ENCODE assay signal across 13 mouse cellular contexts in the genomic region with DNA sequence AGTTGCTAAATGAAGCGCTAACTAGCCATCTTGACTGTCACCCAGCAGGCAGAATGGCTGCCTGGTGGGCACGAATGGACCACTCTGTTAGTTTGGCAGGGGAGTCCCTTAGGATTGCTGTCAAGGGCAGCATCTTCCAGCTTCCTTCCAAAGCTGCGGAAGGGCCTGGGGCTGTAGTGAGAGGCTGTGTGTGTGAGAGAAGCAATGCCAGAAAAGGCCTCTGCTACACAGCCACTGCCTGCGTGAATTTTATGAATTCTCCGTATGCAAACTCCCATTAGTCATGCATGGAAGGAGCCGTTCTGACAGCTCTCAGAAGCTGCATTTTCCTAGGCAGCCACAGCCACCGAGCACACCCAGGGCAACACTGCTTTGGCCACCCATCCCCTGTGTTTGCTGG.
DNase-seq lines count a peak whose midpoint lies in the region; ATAC-seq and TF ChIP-seq lines count a peak whose summit lies in the region.
"Had no signal": no experiment of that assay in that cellular context is flagged by ENCODE, and none has a peak within 500 bp of the region (broad histone marks: within the 10 kb centered on the region; RNA-seq: fewer than 3 reads in every experiment).

No protein-coding gene starts in this region.

- no peaks in the 10 kb centered on the region for H3K9me3 ChIP-seq in forebrain, embryonic 12.5 days
- H3K9me3 ChIP-seq in forebrain, embryonic 11.5 days (ENCODE audit: control insufficient read depth, low read length): no peaks in the 10 kb centered on the region
- no peaks in the 10 kb centered on the region for H3K9me3 ChIP-seq in forebrain, postnatal 0 days (ENCODE audit: low read length)
- H3K9me3 ChIP-seq in midbrain, embryonic 15.5 days: no peaks in the 10 kb centered on the region
- H3K9me3 ChIP-seq: heart, embryonic 13.5 days; liver, embryonic 13.5 days had no signal

- TF ChIP-seq CTCF in forebrain, postnatal 0 days (IDR thresholded peaks at IDR 0.05; ENCODE audit: low read depth): no peak

- H3K36me3 ChIP-seq in forebrain, embryonic 12.5 days (replicated peaks): no peaks in the 10 kb centered on the region
- H3K36me3 ChIP-seq in forebrain, embryonic 11.5 days (ENCODE audit: control insufficient read depth, insufficient read depth, low read length): no peaks in the 10 kb centered on the region
- H3K36me3 ChIP-seq in forebrain, postnatal 0 days (ENCODE audit: insufficient read depth): no peaks in the 10 kb centered on the region
- no peaks in the 10 kb centered on the region for H3K36me3 ChIP-seq in midbrain, embryonic 15.5 days (replicated peaks)
- H3K36me3 ChIP-seq: liver, embryonic 13.5 days had no signal

- no peak overlapping the region for H3K4me2 ChIP-seq in forebrain, embryonic 12.5 days
- no peak overlapping the region for H3K4me2 ChIP-seq in forebrain, embryonic 11.5 days (ENCODE audit: low read depth, low read length, severe bottlenecking)
- H3K4me2 ChIP-seq in forebrain, postnatal 0 days (ENCODE audit: low read depth): peak overlapping the region; percentile 19
- peak overlapping the region; percentile 5; the same call in 1 of the 2 replicates for H3K4me2 ChIP-seq in midbrain, embryonic 15.5 days
- H3K4me2 ChIP-seq: heart, embryonic 13.5 days; liver, embryonic 13.5 days had no signal

- peak; percentile 59; the same call in 1 of the 2 replicates for ATAC-seq in forebrain, embryonic 12.5 days (ENCODE audit: low FRiP score)
- ATAC-seq in forebrain, embryonic 11.5 days (replicated peaks; ENCODE audit: low FRiP score): no peak
- ATAC-seq in forebrain, postnatal 0 days: peak; percentile 87
- ATAC-seq in midbrain, embryonic 15.5 days (replicated peaks): peak; percentile 68
- ATAC-seq: inflammation-experienced regulatory T-cells, adult 6 months had no signal

- no peak overlapping the region for H3K4me3 ChIP-seq in forebrain, embryonic 12.5 days (replicated peaks)
- H3K4me3 ChIP-seq in forebrain, embryonic 11.5 days (ENCODE audit: low read depth, low read length): no peak overlapping the region
- H3K4me3 ChIP-seq in forebrain, postnatal 0 days (ENCODE audit: low read depth, low read length): no peak overlapping the region
- H3K4me3 ChIP-seq in midbrain, embryonic 15.5 days: no peak overlapping the region
- H3K4me3 ChIP-seq: heart, embryonic 13.5 days; liver, embryonic 13.5 days had no signal

- peak overlapping the region; percentile 75 for H3K27ac ChIP-seq in forebrain, embryonic 12.5 days
- no peak overlapping the region for H3K27ac ChIP-seq in forebrain, embryonic 11.5 days (ENCODE audit: low read depth, low read length)
- peak overlapping the region; percentile 75 for H3K27ac ChIP-seq in forebrain, postnatal 0 days (ENCODE audit: low read depth, low read length)
- H3K27ac ChIP-seq in midbrain, embryonic 15.5 days: peak overlapping the region; percentile 80
- H3K27ac ChIP-seq: heart, embryonic 13.5 days; liver, embryonic 13.5 days; macrophage had no signal

- WGBS in forebrain, embryonic 12.5 days: 43% methylated on average over 7 of the region's 7 CpGs
- WGBS in forebrain, embryonic 11.5 days: 63% methylated on average over 7 of the region's 7 CpGs
- WGBS in forebrain, postnatal 0 days: 13% methylated on average over 7 of the region's 7 CpGs
- WGBS in midbrain, embryonic 15.5 days: 20% methylated on average over 7 of the region's 7 CpGs

- DNase-seq in forebrain, embryonic 11.5 days (ENCODE audit: low spot score): no peak
- DNase-seq in brain, adult 2 months (ENCODE audit: low read depth, low spot score): peak; percentile 38
- DNase-seq in forebrain, postnatal 0 days: peak; percentile 79
- DNase-seq in thymus, postnatal 36 days: no peak
- DNase-seq in spleen, adult 12 weeks (ENCODE audit: low spot score): no peak
- DNase-seq in gastrocnemius, postnatal 4 days (ENCODE audit: low spot score in 2 of 2): no peak
- DNase-seq: liver, embryonic 13.5 days; thymus, postnatal 25 days had no signal

- no peak overlapping the region for H3K9ac ChIP-seq in forebrain, embryonic 12.5 days
- H3K9ac ChIP-seq in forebrain, embryonic 11.5 days (ENCODE audit: low read length): no peak overlapping the region
- H3K9ac ChIP-seq in forebrain, postnatal 0 days: 0 out of 2 replicates have a peak overlapping the region, but pooled peaks have one; percentile 4
- H3K9ac ChIP-seq in midbrain, embryonic 15.5 days: no peak overlapping the region
- H3K9ac ChIP-seq: heart, embryonic 13.5 days; liver, embryonic 13.5 days had no signal

- no peaks in the 10 kb centered on the region for H3K27me3 ChIP-seq in forebrain, embryonic 12.5 days
- H3K27me3 ChIP-seq in forebrain, embryonic 11.5 days (ENCODE audit: control insufficient read depth, insufficient read depth, low read length): no peaks in the 10 kb centered on the region
- no peaks in the 10 kb centered on the region for H3K27me3 ChIP-seq in forebrain, postnatal 0 days (ENCODE audit: insufficient read depth, low read length)
- no peaks in the 10 kb centered on the region for H3K27me3 ChIP-seq in midbrain, embryonic 15.5 days (replicated peaks)
- H3K27me3 ChIP-seq: heart, embryonic 13.5 days; liver, embryonic 13.5 days had no signal

- H3K4me1 ChIP-seq in forebrain, embryonic 12.5 days: peaks cover 43% of the 10 kb centered on the region
- H3K4me1 ChIP-seq in forebrain, embryonic 11.5 days (replicated peaks; ENCODE audit: control insufficient read depth, insufficient read depth, low read length): peaks cover 4% of the 10 kb centered on the region; the same call in 1 of the 2 replicates
- no peaks in the 10 kb centered on the region; the same call in 1 of the 2 replicates for H3K4me1 ChIP-seq in forebrain, postnatal 0 days (ENCODE audit: insufficient read depth)
- peaks cover 32% of the 10 kb centered on the region for H3K4me1 ChIP-seq in midbrain, embryonic 15.5 days
- H3K4me1 ChIP-seq: liver, embryonic 13.5 days had no signal

Comparison
In these comparisons a context has a peak if more than half of its experiments do, and no peak if none do; other contexts are left out.
1. H3K4me2 ChIP-seq: peak in forebrain, postnatal 0 days (single experiment) and midbrain, embryonic 15.5 days (single experiment); none in forebrain, embryonic 12.5 days (single experiment) and forebrain, embryonic 11.5 days (single experiment).
2. DNase-seq: peak in brain, adult 2 months (single experiment) and forebrain, postnatal 0 days (single experiment); none in forebrain, embryonic 11.5 days (single experiment), thymus, postnatal 36 days (0 of 2), spleen, adult 12 weeks (single experiment) and gastrocnemius, postnatal 4 days (0 of 2).